Mouse (Mus musculus): ENCODE measurements at regions not wholly inside any gene's neighbourhood (a gene's known extent, or its start where the extent isn't known, plus 50 kb on each side); places are given as distances from the start of the nearest gene placed in this dataset.

DNA sequence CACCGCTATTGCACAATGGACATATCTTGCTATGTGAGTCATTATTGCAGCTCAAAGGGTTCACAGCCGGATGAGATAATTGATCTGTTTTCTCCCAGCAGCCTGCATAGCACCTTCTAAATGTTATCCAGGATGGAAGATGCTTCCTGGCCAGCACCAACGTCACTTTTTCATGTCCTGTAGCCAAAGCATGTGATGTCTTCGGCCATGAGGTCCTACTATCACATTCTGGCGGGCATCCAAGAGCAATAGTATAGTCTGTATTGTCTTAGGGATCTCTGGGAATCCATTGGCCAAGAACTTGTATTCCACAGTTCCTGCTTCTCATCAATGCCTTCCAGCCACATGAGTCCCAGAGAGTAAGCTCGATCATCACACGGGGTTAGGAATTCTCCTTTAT, 70.6 kb downstream of the Npy start:
- in situ Hi-C loops (cut with MboI, MseI): no loop called here

DNA sequence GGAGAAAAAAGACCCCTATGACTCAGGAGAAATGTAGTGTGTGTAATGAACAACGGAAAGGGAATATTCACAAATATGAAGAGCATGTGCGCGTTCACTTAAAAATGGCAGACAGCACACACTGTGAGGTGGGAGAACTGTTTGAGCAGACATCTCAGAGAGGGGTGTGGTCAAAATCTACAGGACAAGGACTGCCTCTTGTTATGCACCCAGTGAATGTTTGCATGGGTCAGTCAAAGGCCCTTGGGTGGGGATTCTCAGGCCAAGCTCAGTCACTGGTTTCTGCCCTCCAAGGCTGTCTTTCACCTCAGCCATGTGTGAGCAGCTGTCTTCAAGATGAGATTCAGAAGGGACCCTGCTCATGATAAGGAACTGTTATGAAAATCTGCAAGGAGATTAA, 76.6 kb downstream of the Npy start:
- in situ Hi-C loops (cut with MboI, MseI): no loop called here

DNA sequence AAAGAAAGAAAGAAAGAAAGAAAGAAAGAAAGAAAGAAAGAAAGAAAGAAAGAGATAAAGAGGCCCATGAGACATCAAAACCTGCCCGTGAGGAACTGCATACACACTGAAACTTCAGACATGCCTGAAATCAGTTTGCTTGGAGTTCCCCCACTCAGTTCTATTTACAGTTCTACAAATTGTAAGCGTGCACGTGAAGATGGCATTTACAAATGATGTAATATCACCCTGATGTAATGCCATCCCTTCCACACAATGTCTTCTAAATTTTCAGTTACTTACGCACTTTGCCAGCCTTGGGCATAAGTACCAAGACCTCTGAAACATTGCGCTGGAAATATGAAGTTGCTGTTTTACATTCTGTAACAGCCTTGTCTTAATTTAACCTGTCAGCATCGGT, 79.0 kb downstream of the Npy start:
- in situ Hi-C loops (cut with MboI, MseI): no loop called here

DNA sequence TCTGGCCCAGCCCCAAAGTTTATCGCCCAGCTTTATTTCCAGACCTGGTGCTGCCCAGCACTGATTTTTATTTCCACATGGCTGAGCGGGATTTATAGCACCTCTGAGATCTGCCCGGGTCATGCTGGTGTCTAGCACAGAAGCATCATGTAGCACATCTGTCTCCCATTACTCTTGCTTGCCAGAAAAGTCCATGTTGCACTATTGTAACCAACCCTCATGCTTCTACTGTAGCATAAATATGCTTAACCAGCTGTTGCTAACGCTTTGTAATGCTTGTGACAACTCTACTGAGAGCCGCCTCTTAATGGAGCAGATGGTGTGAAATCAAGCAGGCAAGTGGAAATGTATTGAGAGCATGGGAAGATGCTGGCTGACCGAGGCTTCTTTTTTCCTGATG, 81.5 kb downstream of the Npy start:
- in situ Hi-C loops (cut with MboI, MseI): no loop called here

DNA sequence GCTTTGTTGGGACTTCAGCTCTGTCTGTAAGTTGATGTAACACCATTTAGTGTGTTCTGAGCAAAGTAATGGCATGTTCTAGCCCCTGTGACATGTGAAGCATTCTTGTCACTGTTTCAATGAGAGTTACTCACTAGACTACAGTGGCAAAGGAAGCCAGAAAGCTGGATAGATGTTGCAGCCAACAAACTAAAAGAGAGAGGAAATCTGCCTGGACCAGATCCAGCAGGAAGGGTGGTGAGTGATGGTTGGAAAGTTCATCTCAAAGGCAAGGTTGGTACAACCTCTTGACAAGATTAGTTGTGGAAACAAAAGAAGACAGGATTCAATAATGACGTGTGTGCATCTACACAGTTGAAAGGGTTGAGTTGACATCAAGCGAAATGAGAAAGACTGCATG, 83.9 kb downstream of the Npy start:
- in situ Hi-C loops (cut with MboI, MseI): no loop called here

DNA sequence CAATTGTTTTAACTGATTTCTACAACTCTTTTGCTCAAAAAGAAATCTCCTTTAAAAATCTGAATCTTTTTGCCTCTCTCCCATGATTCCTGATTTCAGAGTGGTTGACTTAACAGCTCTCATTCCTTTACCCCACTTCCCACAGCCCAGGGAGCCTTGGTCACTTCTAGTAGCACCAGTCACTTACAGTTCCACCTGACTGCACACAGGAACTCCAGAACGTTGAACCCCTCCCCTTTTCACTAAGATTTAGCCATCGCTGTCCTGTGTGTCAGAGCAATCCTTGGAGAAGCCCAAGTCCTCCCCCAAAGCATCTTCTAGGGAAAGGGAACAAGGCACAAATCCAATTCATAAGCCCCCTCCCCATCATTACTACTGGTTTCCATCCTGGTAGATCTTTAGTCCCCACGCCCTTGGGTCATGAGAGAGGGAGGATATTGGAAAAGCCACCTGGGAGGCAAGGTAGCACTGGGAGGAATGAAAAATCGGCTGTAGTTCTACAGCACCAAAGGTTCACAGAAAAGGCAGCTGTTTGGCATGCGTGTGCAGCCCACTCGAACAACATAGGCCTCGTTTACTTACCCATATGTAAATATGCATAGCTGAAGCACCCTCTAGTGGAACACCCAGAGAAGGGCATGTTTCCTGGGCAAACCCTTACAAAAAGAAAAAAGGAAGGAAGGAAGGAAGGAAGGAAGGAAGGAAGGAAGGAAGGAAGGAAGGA, 96.7 kb downstream of the Npy start:
- in situ Hi-C loops (cut with MboI, MseI): loop anchor here (5.0 kb wide), 1 partner anchor 397 kb away; no protein-coding TSS in a partner anchor

DNA sequence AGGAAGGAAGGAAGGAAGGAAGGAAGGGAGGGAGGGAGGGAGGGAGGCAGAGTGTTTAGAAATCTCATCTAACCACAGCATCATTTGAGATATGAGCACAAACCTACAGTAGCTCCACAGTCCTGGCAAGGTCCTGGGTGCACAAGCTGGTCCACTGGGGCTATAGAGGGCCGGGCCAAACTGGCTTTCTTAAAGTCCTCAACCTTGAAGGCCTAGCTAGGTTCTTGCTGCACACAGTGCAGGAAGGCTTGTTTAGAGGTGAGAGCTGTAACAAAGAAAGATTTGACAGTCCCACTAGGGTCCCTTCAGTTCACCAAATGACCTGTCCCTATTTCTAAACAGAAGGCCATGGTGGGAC, 97.3 kb downstream of the Npy start:
- in situ Hi-C loops (cut with MboI, MseI): loop anchor here (5.0 kb wide), 1 partner anchor 397 kb away; no protein-coding TSS in a partner anchor

DNA sequence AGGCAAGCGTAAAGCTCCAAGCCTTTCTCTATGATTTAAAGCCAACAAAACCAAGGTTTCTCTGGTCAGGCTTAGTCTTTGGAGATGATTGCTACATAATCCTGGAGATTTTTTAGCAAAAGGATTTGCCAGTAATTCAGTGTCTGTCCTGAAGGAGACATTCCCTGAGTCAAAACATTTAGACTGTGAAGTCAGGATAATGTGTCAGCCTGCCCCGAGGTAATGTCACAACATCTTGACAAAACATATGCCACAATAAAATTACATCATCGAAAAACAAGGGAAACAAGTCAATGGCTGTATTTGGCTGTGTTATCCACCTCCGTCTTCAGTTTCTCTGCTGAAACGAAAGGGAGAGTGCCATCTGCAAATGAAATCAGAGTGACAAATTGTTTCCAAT, 101.8 kb downstream of the Npy start:
- in situ Hi-C loops (cut with MboI, MseI): no loop called here

DNA sequence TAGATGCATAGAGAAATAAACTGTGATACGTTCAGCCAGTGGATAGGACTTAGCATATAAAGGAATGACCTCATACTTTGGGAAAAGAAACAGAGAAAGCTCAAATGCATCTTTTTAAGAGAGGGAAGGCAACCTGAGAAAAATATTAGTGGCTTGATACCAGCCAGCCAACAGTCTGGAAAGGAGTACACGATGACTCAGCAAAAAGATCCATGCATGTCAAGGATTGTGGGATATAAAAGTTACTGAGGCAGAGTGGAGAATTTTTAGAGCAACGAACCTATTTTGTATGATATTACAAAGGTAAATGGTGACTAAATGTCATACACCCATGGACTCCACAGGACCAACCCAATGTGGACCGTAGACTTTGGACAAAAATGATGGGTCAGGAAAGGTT, 105.6 kb downstream of the Npy start:
- in situ Hi-C loops (cut with MboI, MseI): no loop called here

DNA sequence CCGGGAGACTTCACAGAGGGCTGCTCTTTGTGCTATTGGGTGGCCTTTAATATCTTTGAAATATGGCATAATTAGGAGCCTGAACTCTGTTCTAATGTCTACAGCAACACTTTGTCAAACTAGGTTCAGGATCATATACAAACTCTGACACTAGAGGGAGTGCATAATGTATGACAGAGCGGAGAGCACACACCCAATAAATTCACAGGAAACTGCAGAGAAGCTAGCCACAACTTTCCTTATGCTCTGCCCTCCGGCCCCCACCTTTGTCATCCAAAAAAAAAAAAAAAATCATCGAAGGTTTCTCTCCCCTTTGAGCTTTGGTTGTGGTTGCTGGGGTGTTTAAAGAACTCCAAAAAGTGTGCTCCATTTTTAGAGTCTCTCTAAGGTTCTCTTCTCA, 107.6 kb downstream of the Npy start:
- in situ Hi-C loops (cut with MboI, MseI): loop anchor here (10.0 kb wide), 1 partner anchor 295 kb away; no protein-coding TSS in a partner anchor

DNA sequence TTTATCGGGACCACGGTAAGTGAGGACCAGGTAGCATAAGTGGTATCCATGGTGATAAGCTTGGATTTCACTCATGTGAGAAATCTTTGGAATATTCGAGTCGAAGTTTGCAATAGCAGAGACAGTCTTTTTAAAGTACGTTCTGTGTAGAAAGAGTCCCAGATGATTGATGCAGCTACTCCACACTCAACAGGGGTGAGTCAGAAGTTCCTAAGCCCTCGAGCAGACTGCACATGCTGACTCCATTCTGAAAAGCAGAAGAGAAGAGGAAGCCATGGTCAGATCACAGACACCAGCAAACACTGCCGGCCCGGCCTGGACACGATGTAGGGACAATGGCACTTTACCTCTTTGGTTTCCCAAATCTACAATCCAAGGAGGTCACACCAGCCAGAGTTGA, 120.6 kb downstream of the Npy start:
- in situ Hi-C loops (cut with MboI, MseI): no loop called here

DNA sequence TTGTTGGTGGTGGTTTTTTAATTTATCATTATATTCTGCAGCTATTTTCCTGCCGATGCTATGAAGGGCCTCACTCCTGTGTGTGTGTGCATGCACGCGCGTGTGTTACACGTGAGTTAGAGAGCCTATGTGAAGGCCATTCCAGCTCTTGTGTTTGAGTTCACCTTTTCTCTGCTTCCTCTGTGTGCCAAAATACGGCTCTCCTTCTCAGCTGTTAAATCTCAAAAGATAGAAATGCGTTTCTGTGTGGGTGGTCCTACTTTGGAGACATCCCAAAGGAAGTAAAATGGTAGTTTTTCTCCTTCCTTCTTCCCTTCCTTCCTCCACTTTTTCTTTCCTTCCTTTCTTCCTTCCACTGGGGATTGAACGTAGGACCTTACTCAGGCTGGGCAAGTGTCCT, 136.4 kb downstream of the Npy start:
- in situ Hi-C loops (cut with MboI, MseI): no loop called here

DNA sequence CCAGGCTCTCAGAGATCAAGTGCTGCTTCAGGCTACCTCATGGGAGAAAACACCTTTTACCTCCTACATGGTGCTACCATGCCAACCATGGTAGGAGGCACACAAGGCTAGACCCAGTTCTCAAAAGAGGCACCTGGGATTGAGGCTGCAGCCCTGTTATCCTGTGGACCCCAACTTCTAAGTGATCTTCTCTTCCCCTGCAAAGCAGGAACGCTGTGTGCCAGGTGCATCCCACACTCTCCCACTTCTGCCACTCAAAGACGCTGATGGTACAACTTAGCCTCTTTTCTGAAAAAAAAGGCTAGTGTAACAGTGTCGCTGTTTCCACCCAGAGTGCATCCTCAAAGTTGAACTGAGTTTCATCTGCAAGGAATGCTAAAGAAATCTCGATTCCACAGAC, 138.7 kb downstream of the Npy start:
- in situ Hi-C loops (cut with MboI, MseI): no loop called here

DNA sequence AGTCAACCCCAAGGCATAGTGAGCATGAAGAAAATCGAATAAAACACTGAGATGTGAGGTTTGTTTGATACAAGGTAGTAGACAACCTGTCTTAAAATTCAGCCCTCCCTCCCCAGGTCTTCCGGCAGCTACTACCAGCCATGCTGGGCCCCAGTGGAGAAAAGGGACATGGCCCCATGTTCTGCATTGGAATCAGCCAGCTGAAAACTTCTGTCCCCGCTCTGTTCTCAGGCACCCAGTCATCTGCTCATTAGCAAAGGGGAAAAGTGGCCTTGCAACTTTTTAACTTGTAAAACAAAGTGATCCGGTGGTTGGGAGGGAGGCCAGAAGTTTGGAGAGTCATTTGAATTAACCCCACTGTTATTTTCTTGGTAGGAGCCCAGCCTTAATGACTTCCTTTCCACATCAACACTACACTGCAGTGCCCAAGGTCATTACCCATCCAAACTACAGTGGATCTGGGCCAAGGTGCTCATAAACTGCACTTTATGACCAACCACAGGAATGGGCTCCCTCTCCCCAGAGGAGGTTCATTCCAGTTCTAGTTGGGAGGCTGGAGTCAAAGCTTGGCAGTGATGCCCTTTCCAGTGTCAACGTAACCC, 143.5 kb downstream of the Npy start:
- in situ Hi-C loops (cut with MboI, MseI): no loop called here

DNA sequence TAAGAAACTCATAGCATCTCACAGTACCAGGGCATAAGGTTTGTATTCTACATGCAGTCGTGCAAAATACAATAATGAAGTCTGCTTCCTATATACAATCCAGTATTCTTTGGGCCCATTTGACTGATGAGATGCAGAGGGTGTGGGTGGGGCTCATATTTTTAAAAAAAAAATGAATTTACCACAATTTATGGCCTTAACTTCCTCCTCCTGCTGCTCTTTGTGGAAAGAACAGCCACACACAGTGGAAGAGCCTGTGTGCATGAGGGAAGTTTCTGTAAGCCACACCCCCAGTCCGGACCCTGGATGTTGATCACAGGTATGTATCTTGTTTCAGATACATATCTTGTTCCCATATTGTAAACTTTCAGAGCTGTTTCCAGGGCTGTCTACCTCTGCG, 143.5 kb upstream of the Mpp6 start:
- in situ Hi-C loops (cut with MboI, MseI): no loop called here

DNA sequence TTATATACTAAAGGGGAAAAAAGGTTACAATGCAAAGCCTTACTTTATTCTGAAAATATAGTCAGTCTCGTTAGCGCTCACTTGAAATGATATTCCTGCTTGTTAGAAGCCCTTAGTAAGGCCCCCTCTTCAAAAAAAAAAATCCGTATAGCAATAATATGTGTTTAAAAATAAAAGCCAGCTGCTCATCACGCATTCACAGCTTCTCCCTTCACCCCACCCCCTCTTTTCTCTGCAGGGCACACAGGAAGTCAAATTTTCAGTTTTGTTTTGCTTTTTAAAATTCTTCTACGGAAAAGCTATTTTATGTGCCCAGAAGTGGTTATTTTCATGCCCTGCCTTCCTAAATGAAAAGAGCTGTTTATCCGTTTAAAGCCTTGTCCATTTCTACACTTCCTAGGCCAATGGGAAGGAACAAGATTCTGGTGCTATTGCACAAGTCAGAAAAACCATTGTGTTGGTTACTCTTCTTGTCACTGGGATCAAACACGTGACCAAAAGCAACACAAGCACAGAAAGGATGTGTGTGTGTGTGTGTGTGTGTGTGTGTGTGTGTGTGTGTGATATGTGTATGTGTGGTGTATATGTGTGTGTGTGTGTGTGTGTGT, 136.7 kb upstream of the Mpp6 start:
- in situ Hi-C loops (cut with MboI, MseI): no loop called here

DNA sequence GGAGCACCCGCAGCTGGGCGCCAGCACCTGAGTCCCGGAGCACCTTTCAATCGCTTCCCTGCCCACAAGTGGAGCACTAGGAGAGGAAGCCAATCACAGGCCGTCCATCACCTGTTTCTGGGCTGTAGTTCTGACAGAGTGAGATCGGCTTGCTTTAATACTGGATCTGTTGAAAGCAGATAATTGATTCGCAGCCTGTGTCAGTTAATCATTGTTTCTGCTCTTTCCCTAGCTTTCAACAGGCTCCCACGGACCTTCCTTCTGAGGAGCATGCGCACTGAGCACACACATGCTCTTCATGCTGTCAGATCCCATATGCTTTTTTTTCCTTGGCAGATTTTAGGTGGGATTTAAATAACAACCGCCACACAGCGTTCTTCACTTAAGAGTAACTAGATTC, 132.3 kb upstream of the Mpp6 start:
- in situ Hi-C loops (cut with MboI, MseI): no loop called here

DNA sequence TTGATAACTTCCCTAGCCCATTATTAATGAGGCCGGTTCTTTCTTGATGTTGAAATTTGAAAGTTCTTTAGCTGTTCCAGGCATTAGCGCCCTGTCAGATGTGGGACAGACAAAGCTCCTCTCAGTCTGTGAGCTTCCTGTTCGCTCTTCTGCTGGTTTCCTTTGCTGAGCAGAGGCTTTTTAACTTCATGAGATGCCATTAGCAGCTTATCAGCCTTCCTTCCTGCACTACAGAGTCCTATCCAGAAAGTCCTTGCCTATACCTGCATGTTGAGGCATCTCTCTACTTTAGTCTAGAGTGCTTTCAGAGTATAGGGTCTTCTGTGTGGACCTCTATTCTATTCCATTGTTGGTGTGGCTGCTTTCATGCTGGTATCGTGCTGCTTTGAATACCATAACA, 126.3 kb upstream of the Mpp6 start:
- in situ Hi-C loops (cut with MboI, MseI): no loop called here

DNA sequence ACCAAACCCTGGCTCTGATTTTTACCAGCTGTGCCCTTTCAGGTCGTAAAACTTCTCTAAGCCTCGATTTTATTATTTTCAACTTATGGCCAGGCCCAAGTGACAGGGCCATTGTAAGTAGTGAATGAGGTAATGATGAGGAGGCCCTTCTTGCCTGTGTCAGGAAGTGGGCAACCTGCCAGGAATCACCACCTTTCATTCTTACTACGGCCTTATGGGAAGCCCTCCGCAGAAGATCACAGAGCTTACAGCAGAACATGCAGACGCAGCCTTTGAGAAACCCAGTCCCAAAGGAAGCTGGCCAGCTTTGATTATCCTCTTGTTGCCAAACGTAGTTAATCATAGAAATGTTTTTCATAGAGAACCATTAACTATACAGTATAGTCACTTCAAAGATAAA, 124.9 kb upstream of the Mpp6 start:
- in situ Hi-C loops (cut with MboI, MseI): no loop called here

DNA sequence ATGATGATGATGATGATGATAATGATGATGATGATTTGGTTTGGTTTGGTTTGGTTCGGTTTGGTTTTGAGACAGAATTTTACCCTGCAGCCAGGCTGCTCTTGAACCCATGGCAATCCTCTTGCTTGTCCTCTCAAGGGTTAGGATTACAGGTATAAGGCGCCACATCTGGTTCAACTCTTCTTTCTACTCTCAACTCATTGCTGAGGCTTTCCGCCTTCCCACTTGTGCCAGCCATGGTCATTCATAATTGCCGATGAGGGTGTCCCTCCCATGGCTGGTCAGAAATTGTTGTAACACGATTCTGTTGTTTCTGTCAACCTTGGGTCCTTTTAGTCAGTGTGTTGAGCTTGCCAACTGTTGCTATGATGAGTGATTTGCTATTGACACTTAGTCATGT, 122.9 kb upstream of the Mpp6 start:
- in situ Hi-C loops (cut with MboI, MseI): no loop called here

DNA sequence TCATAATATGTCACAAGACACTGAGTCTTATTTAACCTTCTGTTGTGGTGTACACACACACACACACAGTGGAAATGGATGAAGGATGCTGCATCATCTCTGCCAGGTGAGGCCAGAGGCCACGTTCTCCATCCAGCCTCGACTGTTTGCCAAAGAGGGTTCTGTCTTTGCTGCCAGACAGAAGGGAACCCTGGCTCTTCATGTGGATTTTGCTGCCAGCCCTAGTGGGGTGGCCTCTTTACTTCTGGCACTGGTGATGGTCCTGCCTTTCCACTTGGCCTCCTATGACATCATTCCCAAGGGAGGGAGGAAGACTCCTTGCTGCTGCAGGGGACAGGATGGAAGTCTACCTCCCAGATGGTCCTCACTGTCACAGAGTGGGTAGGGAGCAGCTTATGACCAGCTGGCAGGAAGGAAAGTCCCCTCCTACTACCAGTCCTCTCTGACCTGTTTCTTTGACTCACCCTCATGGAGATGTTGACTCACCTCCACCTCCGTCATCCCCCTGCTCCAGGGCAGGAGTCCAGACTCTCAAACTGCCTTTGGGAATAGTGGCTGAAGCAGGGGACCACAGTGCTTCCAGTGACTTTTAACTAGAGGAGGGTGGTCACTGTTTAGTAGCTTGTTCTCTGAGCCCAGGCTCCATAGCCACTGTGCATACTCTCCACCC, 122.4 kb upstream of the Mpp6 start:
- in situ Hi-C loops (cut with MboI, MseI): no loop called here

DNA sequence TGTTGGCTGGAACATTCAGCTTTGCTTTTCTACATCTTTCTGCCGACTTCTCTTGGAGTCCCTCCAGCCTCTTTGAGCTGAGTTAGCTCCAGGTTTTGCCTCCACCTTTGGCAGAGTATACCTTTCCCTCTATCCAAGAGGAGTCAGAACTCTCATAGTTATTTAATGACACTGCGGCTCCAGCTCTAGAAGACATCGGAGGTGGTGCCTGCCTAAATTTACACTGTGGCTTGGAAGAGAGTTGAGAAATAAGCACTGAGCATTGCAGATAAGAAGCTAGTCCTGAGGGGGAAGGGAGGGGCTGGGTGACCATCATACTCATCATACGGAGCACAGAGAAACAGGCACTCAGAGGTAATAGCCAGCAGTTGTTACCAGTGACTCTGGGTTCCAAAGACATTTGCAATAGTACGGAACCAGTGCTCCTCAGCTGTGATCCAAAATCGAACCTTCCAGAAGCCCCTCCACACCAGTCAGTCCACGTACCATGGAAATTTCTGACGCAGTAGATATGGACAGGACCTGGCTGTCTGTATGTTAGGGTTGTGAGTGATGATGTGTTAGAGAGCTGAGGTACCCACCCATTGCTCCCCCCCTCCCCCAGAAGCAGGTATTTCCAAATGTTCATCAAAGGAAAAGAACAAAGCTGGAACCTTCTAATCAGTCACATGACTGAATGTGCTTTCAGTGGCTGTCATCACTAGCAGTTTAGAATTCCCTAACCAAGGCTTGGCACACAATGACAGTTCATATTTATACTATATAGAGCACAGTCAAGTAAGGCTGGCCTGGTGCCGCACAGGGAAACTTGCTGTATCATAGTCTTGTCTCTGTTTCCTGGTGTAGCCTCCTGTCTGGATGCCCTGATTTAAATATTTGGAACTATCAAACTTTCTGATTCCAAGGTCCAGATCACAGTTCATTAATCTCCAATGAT, 120.2 kb upstream of the Mpp6 start:
- in situ Hi-C loops (cut with MboI, MseI): no loop called here

All from T-helper 2 cell (primary cell).